Mouse (Mus musculus): ENCODE data around the gene Agpat4. TPM values are rescaled to one million over a fixed set of nuclear protein-coding genes. Genes with fewer than 3 reads are reported as not detected.

Agpat4 gene
- total and polyA plus RNA-seq, 2 experiments from 2014 or later, result 47.7 to 58.2 TPM

DNA sequence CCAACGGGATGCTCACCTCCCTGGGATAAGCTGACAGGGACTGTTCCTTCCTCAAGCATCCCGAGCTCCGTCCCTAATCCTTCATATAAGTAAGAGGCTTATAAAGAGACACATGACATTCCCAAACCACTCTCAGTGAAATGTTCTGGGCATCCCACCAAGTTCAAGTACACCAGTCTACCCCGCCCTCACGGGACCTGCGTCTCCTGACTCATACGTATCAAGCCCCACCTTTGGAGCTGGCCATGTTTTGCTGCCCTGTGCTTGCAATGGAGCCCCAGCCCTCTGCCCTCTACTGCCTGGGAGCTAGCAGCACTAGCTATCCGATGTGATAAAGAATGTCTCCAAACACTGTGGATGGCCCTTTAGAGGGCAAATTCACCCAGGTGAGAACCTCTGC lies 141.5 kb downstream of the Agpat4 start:
- H3K4me1 ChIP-seq (ENCODE audit: insufficient read depth, low read length), result no peaks in the 10 kb centered on the region
- no peak for ATAC-seq (ENCODE audit: low FRiP score)
- H3K4me2 ChIP-seq (ENCODE audit: low read depth, low read length, poor library complexity, severe bottlenecking), result no peak overlapping the region
- H3K27me3 ChIP-seq (ENCODE audit: insufficient read depth, low read length), result no peaks in the 10 kb centered on the region
- H3K9ac ChIP-seq (replicated peaks; ENCODE audit: low read length, poor library complexity, severe bottlenecking), result no peak overlapping the region
- no peak for TF ChIP-seq CTCF (IDR thresholded peaks at IDR 0.05)
- no peak for DNase-seq (ENCODE audit: low spot score)
- 86% methylated on average over 8 of the region's 8 CpGs for WGBS
- no peak overlapping the region for H3K27ac ChIP-seq (ENCODE audit: low read depth, low read length)
- H3K4me3 ChIP-seq (ENCODE audit: low read depth, low read length), result no peak overlapping the region
- peaks cover 33% of the 10 kb centered on the region for H3K36me3 ChIP-seq (ENCODE audit: insufficient read depth, low read length)
- no peaks in the 10 kb centered on the region for H3K9me3 ChIP-seq (ENCODE audit: low read length)

DNA sequence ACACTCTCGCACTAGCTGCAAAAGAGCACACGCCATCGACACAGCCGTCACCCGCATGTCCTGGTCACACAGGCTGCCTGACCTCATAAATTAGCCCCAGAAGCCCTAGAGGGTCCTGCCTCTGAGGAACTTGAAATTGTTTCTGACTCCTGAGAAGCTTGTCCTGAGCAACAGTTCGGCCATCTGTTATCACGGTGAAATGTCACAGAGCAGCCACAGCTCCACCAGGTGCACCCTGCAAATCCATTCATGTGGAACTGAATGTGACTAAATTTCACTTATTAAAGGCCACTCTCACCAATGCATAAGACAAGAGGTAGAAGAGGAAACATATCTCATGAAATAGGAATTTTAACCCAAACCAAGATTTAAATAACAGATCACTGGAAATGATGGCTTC lies 142.9 kb downstream of the Agpat4 start:
- H3K27ac ChIP-seq (ENCODE audit: low read depth, low read length), result no peak overlapping the region
- H3K27me3 ChIP-seq (ENCODE audit: insufficient read depth, low read length), result no peaks in the 10 kb centered on the region
- peaks cover 23% of the 10 kb centered on the region for H3K36me3 ChIP-seq (ENCODE audit: insufficient read depth, low read length)
- H3K4me3 ChIP-seq (ENCODE audit: low read depth, low read length), result no peak overlapping the region
- H3K4me2 ChIP-seq (ENCODE audit: low read depth, low read length, poor library complexity, severe bottlenecking), result no peak overlapping the region
- 93% methylated on average over 7 of the region's 7 CpGs for WGBS
- no peak for ATAC-seq (ENCODE audit: low FRiP score)
- no peak for TF ChIP-seq CTCF (IDR thresholded peaks at IDR 0.05)
- no peak for DNase-seq (ENCODE audit: low spot score)
- no peaks in the 10 kb centered on the region for H3K9me3 ChIP-seq (ENCODE audit: low read length)
- 0 out of 2 replicates have a peak, but pooled peaks cover 7% of the 10 kb centered on the region for H3K4me1 ChIP-seq (ENCODE audit: insufficient read depth, low read length)
- H3K9ac ChIP-seq (replicated peaks; ENCODE audit: low read length, poor library complexity, severe bottlenecking), result no peak overlapping the region

DNA sequence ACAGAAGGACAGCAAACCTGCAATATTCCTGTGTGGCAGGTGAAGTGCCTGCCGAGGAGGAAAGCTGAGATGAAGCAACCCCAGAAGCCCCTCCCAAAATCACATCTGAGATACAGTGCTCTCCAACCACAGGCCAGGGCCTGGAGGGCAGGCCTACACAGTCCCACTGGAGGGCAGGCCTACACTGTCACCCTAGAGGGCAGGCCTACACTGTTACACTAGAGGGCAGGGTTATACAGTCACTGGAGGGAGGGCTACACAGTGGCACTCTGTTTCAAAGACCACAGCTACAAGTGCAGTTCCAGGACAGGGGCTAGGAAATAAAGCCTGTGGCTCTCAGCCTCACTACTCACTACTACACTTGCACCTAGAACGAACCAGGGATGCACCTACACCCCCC lies 143.4 kb downstream of the Agpat4 start:
- ATAC-seq (ENCODE audit: low FRiP score) (no peak), DNase-seq (ENCODE audit: low spot score) (peak; percentile 16)
- no peak overlapping the region for H3K27ac ChIP-seq (ENCODE audit: low read depth, low read length)
- no peak overlapping the region for H3K4me2 ChIP-seq (ENCODE audit: low read depth, low read length, poor library complexity, severe bottlenecking)
- H3K36me3 ChIP-seq (ENCODE audit: insufficient read depth, low read length), result peaks cover 18% of the 10 kb centered on the region
- WGBS, result 92% methylated on average over 2 of the region's 2 CpGs
- H3K9me3 ChIP-seq (ENCODE audit: low read length), result no peaks in the 10 kb centered on the region
- H3K9ac ChIP-seq (replicated peaks; ENCODE audit: low read length, poor library complexity, severe bottlenecking), result no peak overlapping the region
- H3K27me3 ChIP-seq (ENCODE audit: insufficient read depth, low read length), result no peaks in the 10 kb centered on the region
- H3K4me1 ChIP-seq (ENCODE audit: insufficient read depth, low read length), result 0 out of 2 replicates have a peak, but pooled peaks cover 9% of the 10 kb centered on the region
- TF ChIP-seq CTCF (IDR thresholded peaks at IDR 0.05), result peak; percentile 54
- H3K4me3 ChIP-seq (ENCODE audit: low read depth, low read length), result no peak overlapping the region

DNA sequence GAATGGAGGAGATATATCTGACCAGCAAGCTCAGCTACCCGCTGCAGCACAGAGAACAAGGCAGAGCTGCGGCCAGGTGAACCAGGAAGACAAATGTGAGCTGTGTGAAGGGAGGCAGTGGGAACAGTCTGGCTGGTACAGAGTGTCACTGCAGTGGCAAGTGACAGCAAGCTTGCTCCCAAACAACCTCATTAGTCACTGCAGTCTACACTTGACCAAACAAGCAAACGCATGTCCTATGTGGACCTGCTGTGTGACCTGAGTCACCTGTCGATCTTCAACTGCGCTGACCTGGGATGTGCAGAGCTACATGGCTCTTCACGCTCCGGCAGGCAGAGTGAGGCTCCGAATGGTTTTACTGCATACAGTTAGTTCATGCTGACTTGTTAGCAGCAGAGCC lies 144.3 kb downstream of the Agpat4 start:
- H3K27ac ChIP-seq (ENCODE audit: low read depth, low read length), result no peak overlapping the region

DNA sequence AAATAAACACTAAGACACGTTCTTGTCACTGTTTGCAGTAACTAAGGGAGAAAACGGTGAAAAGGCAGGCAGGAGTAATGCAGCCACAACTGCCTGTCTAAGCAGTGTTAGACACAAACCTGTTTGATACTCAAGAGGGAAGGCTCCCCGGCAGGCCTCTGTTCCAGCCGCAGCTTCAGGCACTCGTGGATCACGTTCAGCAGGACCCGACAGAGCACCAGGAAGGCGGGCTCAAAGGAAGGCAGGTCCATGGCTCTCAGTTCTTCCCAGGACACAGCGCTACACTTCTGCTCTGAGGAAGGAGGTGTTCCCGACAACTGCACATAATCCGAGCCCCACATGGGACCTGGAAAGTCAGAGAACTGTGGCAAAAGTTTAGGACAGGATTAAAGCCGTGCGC lies 145.3 kb downstream of the Agpat4 start:
- H3K27ac ChIP-seq (ENCODE audit: low read depth, low read length), result no peak overlapping the region
- no peak overlapping the region for H3K4me2 ChIP-seq (ENCODE audit: low read depth, low read length, poor library complexity, severe bottlenecking)
- TF ChIP-seq CTCF (IDR thresholded peaks at IDR 0.05), result no peak
- no peaks in the 10 kb centered on the region for H3K9me3 ChIP-seq (ENCODE audit: low read length)
- H3K36me3 ChIP-seq (ENCODE audit: insufficient read depth, low read length), result peaks cover 12% of the 10 kb centered on the region
- WGBS, result 85% methylated on average over 13 of the region's 13 CpGs
- H3K27me3 ChIP-seq (ENCODE audit: insufficient read depth, low read length), result no peaks in the 10 kb centered on the region
- peaks cover 9% of the 10 kb centered on the region; the same call in 1 of the 2 replicates for H3K4me1 ChIP-seq (ENCODE audit: insufficient read depth, low read length)
- H3K9ac ChIP-seq (replicated peaks; ENCODE audit: low read length, poor library complexity, severe bottlenecking), result no peak overlapping the region
- ATAC-seq (ENCODE audit: low FRiP score) (no peak), DNase-seq (ENCODE audit: low spot score) (no peak)
- no peak overlapping the region for H3K4me3 ChIP-seq (ENCODE audit: low read depth, low read length)

More for the DNA sequence above, 144.3 kb downstream of the Agpat4 start:
- Histone ChIP-seq H3K27me3 (ENCODE audit: insufficient read depth, low read length) (no peaks in the 10 kb centered on the region), H3K9me3 (ENCODE audit: low read length) (no peaks in the 10 kb centered on the region), H3K4me3 (ENCODE audit: low read depth, low read length) (no peak overlapping the region), H3K36me3 (ENCODE audit: insufficient read depth, low read length) (peaks cover 9% of the 10 kb centered on the region), H3K4me2 (ENCODE audit: low read depth, low read length, poor library complexity, severe bottlenecking) (no peak overlapping the region), H3K9ac (replicated peaks; ENCODE audit: low read length, poor library complexity, severe bottlenecking) (no peak overlapping the region), H3K4me1 (ENCODE audit: insufficient read depth, low read length) (0 out of 2 replicates have a peak, but pooled peaks cover 9% of the 10 kb centered on the region)
- 89% methylated on average over 8 of the region's 8 CpGs for WGBS
- no peak for TF ChIP-seq CTCF (IDR thresholded peaks at IDR 0.05)
- ATAC-seq (ENCODE audit: low FRiP score) (no peak), DNase-seq (ENCODE audit: low spot score) (no peak)

DNA sequence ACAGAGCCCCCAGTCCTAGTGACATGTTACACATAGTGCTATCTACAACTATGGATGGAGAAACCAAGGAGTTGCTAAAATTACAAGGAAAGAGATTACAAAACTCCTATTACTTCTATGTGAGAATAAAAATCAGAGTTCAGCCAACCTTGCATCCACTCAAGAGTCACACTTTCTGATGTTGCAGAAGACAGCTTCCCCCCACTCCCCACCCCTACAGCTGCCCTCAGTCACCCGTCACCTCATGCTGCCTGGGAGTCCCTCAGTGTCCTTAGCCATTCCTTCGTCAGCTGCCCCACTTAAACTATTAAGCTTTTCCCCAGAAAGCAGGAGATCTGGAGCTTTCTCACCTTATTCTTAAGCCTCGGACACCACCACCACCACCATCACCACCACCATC lies 145.8 kb downstream of the Agpat4 start:
- WGBS, result 91% methylated on average over 3 of the region's 3 CpGs
- DNase-seq (ENCODE audit: low spot score), result no peak
- Histone ChIP-seq H3K9ac (replicated peaks; ENCODE audit: low read length, poor library complexity, severe bottlenecking) (no peak overlapping the region), H3K27ac (ENCODE audit: low read depth, low read length) (no peak overlapping the region), H3K4me2 (ENCODE audit: low read depth, low read length, poor library complexity, severe bottlenecking) (no peak overlapping the region), H3K36me3 (ENCODE audit: insufficient read depth, low read length) (peaks cover 14% of the 10 kb centered on the region), H3K27me3 (ENCODE audit: insufficient read depth, low read length) (no peaks in the 10 kb centered on the region), H3K4me1 (ENCODE audit: insufficient read depth, low read length) (peaks cover 9% of the 10 kb centered on the region; the same call in 1 of the 2 replicates), H3K9me3 (ENCODE audit: low read length) (no peaks in the 10 kb centered on the region), H3K4me3 (ENCODE audit: low read depth, low read length) (no peak overlapping the region)
- no peak for TF ChIP-seq CTCF (IDR thresholded peaks at IDR 0.05)
- no peak for ATAC-seq (ENCODE audit: low FRiP score)
